Mouse (Mus musculus) midbrain, postnatal 0 days (tissue): Measurements from ENCODE around the gene 1700016K19Rik. TPM values are rescaled to one million over a fixed set of nuclear protein-coding genes. Genes with fewer than 3 reads are reported as not detected.

Source experiments
- ATAC-seq: fragments of 200-750 bp; cut with Nextera tagmentation; 2 replicates; pipeline ENCODE4 v1.8.0; 2017; ENCODE audit warnings: moderate number of reproducible peaks, mild to moderate bottlenecking, moderate TSS enrichment, moderate library complexity; ENCODE audit not compliant: low FRiP score
- DNase-seq: peaks from one replicate; pipeline ENCODE4 v3.0.0-alpha.2; 2015; ENCODE audit warnings: low spot score
- H3K27ac ChIP-seq: fragments of 300-500 bp; sonication (generic); 2 replicates; pipeline ENCODE4 v1.5.1; 2014; ENCODE audit warnings: low read depth, mild to moderate bottlenecking, low read length, mixed read lengths
- H3K27me3 ChIP-seq: fragments of 300-500 bp; sonication (generic); 2 replicates; pipeline ENCODE4 v1.6.1; 2014; ENCODE audit warnings: low read length, control low read depth, mixed read lengths; ENCODE audit not compliant: insufficient read depth
- H3K36me3 ChIP-seq: fragments of 300-500 bp; sonication (generic); 2 replicates; pipeline ENCODE4 v1.6.1; 2014; ENCODE audit warnings: low read length, control low read depth, mixed read lengths; ENCODE audit not compliant: insufficient read depth
- H3K4me1 ChIP-seq: fragments of 300-500 bp; sonication (generic); 2 replicates; pipeline ENCODE4 v1.6.1; 2014; ENCODE audit warnings: mild to moderate bottlenecking, control low read depth, antibody characterized with exemption, low read length, mixed read lengths; ENCODE audit not compliant: insufficient read depth
- H3K4me2 ChIP-seq: fragments of 300-500 bp; sonication (generic); 2 replicates; pipeline ENCODE4 v1.6.1; 2014; ENCODE audit warnings: low read depth, mild to moderate bottlenecking, low read length, mixed read lengths; ENCODE audit not compliant: poor library complexity, severe bottlenecking
- H3K4me3 ChIP-seq: fragments of 300-500 bp; sonication (generic); 2 replicates; pipeline ENCODE4 v1.5.1; 2014; ENCODE audit warnings: low read depth, mild to moderate bottlenecking, low read length, moderate library complexity
- H3K9ac ChIP-seq: fragments of 300-500 bp; sonication (generic); replicated peaks from 2 replicates; pipeline ENCODE4 v1.6.1; 2014; ENCODE audit warnings: mild to moderate bottlenecking, low read length, moderate library complexity, mixed read lengths; ENCODE audit not compliant: poor library complexity, severe bottlenecking
- H3K9me3 ChIP-seq: fragments of 300-500 bp; sonication (generic); 2 replicates; pipeline ENCODE4 v1.6.1; 2016; ENCODE audit warnings: low read length, control low read depth
- CTCF ChIP-seq: IDR thresholded peaks from 2 replicates; pipeline ENCODE4 v1.5.1; 2016; ENCODE audit warnings: antibody characterized with exemption, mild to moderate bottlenecking
- WGBS: fragments of 180-500 bp; shearing (Covaris S2); extraction: QIAGEN DNeasy Blood & Tissue Kit; methylation state at CpG from one replicate; pipeline ENCODE4 v1.1.7; 2014; 5-methylcytosine and 5-hydroxymethylcytosine counted together
- polyA plus RNA-seq: library from polyadenylated mRNA; unstranded; fragments of >200 nt; fragmentation: Nextera tagmentation; extraction: Ambion mirVana; gene quantifications from 2 replicates; pipeline ENCODE4 v1.2.1, GENCODE M21; 2015
- total RNA-seq: library from RNA; depleted of rRNA; stranded (reverse); fragments of >200 nt; gene quantifications from 2 replicates; pipeline ENCODE4 v1.2.3, GENCODE M21; 2014

1700016K19Rik gene
- total and polyA plus RNA-seq, 2 experiments from 2014 or later, result 8.8 to 11.3 TPM

GRCm38 (mm10) chr11:76008162-76008561 is 8.4 kb downstream of the 1700016K19Rik start:
- TF ChIP-seq CTCF, result no peak
- H3K36me3 ChIP-seq, result no peaks in the 10 kb centered on the region
- no peak for DNase-seq

GRCm38 (mm10) chr11:76009101-76009500 is 9.4 kb downstream of the 1700016K19Rik start:
- Histone ChIP-seq H3K36me3 (no peaks in the 10 kb centered on the region), H3K4me2 (no peak overlapping the region), H3K9ac (no peak overlapping the region), H3K27me3 (no peaks in the 10 kb centered on the region), H3K4me3 (no peak overlapping the region), H3K9me3 (no peaks in the 10 kb centered on the region), H3K27ac (no peak overlapping the region), H3K4me1 (no peaks in the 10 kb centered on the region)
- no peak for TF ChIP-seq CTCF
- WGBS, result 90% methylated on average over 6 of the region's 6 CpGs
- DNase-seq (no peak), ATAC-seq (no peak)

More at GRCm38 (mm10) chr11:76008162-76008561, 8.4 kb downstream of the 1700016K19Rik start:
- no peak for ATAC-seq
- H3K9ac ChIP-seq, result no peak overlapping the region
- no peaks in the 10 kb centered on the region for H3K4me1 ChIP-seq
- H3K4me3 ChIP-seq, result no peak overlapping the region
- no peaks in the 10 kb centered on the region for H3K9me3 ChIP-seq
- H3K27me3 ChIP-seq, result no peaks in the 10 kb centered on the region
- no peak overlapping the region for H3K27ac ChIP-seq
- no peak overlapping the region for H3K4me2 ChIP-seq
- 90% methylated on average over 2 of the region's 2 CpGs for WGBS

- no peak overlapping the region for H3K4me2 ChIP-seq
- no peak overlapping the region for H3K9ac ChIP-seq
- no peak overlapping the region for H3K27ac ChIP-seq
- no peak for ATAC-seq
- no peaks in the 10 kb centered on the region for H3K27me3 ChIP-seq
- no peaks in the 10 kb centered on the region for H3K4me1 ChIP-seq
- no peaks in the 10 kb centered on the region for H3K9me3 ChIP-seq
- 90% methylated on average over 9 of the region's 9 CpGs for WGBS
- no peak for TF ChIP-seq CTCF
- H3K4me3 ChIP-seq, result no peak overlapping the region
- no peaks in the 10 kb centered on the region for H3K36me3 ChIP-seq
- no peak for DNase-seq
Measured at GRCm38 (mm10) chr11:76010838-76011624, 11.3 kb downstream of the 1700016K19Rik start.

GRCm38 (mm10) chr11:76015251-76015650 is 15.5 kb downstream of the 1700016K19Rik start:
- ATAC-seq, result no peak
- H3K27ac ChIP-seq, result no peak overlapping the region
- no peak for TF ChIP-seq CTCF
- H3K4me1 ChIP-seq, result no peaks in the 10 kb centered on the region
- H3K4me2 ChIP-seq, result no peak overlapping the region
- H3K4me3 ChIP-seq, result no peak overlapping the region
- H3K36me3 ChIP-seq, result no peaks in the 10 kb centered on the region
- 93% methylated on average over 6 of the region's 6 CpGs for WGBS
- no peaks in the 10 kb centered on the region for H3K9me3 ChIP-seq
- DNase-seq, result no peak
- no peaks in the 10 kb centered on the region for H3K27me3 ChIP-seq
- no peak overlapping the region for H3K9ac ChIP-seq

- Histone ChIP-seq H3K4me1 (no peaks in the 10 kb centered on the region), H3K27me3 (no peaks in the 10 kb centered on the region), H3K36me3 (no peaks in the 10 kb centered on the region), H3K4me3 (no peak overlapping the region), H3K9me3 (no peaks in the 10 kb centered on the region), H3K4me2 (no peak overlapping the region), H3K27ac (no peak overlapping the region), H3K9ac (no peak overlapping the region)
- ATAC-seq (no peak), DNase-seq (no peak)
- TF ChIP-seq CTCF, result no peak
- WGBS, result 86% methylated on average over 4 of the region's 4 CpGs
Measured at GRCm38 (mm10) chr11:76015814-76016213, 16.1 kb downstream of the 1700016K19Rik start.

GRCm38 (mm10) chr11:76019879-76020278 is 20.2 kb downstream of the 1700016K19Rik start:
- 81% methylated on average over 4 of the region's 4 CpGs for WGBS
- Histone ChIP-seq H3K27me3 (no peaks in the 10 kb centered on the region), H3K36me3 (no peaks in the 10 kb centered on the region), H3K9ac (no peak overlapping the region), H3K4me1 (no peaks in the 10 kb centered on the region), H3K4me3 (no peak overlapping the region), H3K9me3 (no peaks in the 10 kb centered on the region), H3K4me2 (no peak overlapping the region), H3K27ac (no peak overlapping the region)
- DNase-seq, result no peak
- no peak for ATAC-seq
- no peak for TF ChIP-seq CTCF
